Mouse (Mus musculus) 3T3-L1 (cell line): ENCODE measurements around the gene Snrnp70.

ENCODE experiments used
- DNase-seq: peaks from one replicate; pipeline ENCODE4 v3.0.0-alpha.2; 2015; ENCODE audit warnings: low read depth, low spot score

The Snrnp70 gene

DNA sequence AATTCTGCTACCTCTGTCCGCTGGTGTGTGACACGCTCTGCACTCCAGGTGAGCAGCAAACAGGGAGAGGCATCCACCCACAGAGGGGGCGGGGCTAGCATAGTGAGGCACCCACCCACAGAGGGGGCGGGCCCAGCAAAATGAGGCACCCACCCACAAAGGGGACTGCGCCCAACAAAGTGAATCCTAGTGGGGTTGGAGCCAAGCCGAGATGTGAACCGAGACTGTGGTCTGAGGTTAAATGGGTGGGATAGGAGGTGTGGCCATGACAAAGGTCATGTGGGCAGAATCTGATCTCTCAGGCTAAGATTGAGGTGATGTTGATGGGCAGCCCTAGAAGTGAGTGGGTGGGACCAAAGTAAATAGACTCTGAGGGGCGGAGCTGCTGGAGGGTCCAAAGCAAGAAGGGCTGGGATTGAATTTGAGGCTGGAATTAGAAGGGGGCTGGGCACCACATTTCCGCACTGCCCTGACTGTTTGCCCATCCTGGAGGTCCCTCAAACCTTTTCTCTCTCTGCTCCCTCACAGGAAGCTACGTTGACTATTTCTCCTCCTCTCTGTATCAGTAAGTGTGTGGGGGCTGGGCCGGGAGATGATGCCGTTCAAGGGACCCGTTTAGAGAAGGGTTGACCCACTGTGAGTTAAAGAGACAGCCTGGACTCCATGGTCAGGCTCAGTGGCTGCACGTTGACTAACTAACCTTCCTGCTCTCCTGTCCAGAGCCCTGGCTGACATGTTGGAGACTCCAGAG is 57.2 kb downstream of the Snrnp70 start:
- no peak for DNase-seq

DNA sequence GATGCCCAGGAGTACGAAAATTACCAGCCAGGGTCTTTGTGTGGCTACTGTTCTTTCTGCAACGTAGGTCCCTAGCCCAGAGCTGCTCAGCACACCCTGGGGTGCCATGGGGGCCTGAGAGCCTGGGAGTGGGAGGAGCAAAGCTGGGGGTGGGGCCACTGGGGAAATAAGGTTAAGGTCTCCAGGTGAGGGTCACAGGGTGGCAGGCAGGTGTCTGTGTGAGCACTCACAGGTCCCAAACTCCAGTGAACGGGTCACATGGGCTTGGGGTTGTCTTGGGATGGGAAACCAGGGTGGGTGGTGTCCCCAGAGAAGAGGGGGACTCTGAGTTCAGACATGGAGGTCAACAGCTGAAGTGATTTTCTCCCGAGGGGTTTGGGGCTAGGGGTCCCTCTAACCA is 58.1 kb downstream of the Snrnp70 start:
- DNase-seq = no peak

GRCm38 (mm10) chr7:45336319-45336718 is 59.2 kb downstream of the Snrnp70 start:
- no peak for DNase-seq

DNA sequence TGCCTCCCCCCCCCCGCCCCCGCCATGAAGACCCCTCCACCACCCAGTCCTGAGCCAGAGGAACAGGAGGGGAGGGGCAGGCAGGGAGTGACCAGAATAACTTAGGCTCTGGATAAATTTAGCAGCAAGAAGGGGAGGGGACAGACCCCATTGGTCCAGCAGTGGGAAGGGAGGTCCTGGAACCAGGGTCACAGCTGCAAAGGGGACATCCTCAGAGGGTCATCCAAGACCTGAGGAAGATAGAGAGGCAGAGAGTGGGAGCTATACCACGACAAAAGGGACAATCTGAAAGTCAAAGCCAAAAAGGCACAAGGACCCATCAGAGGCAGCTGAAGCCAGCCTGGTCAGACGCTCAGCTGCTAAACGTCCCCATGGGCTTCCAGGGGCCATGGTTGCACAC is 60.5 kb downstream of the Snrnp70 start, which contains the start of gene Hrc:
TSS of gene Hrc (plus strand) at position 235 of the 400 bp plus-strand sequence.
- no peak for DNase-seq

GRCm38 (mm10) chr7:45334605-45335004 is 60.9 kb downstream of the Snrnp70 start:
- DNase-seq = no peak

GRCm38 (mm10) chr7:45333431-45333982 is 62.0 kb downstream of the Snrnp70 start, which contains the start of gene Trpm4:
TSS of gene Trpm4 (minus strand) at chr7:45333780.
- peak; percentile 68 for DNase-seq

GRCm38 (mm10) chr7:45332685-45333425 is 62.7 kb downstream of the Snrnp70 start:
- DNase-seq = peak; percentile 57

GRCm38 (mm10) chr7:45331502-45331901 is 64.0 kb downstream of the Snrnp70 start:
- DNase-seq = no peak

DNA sequence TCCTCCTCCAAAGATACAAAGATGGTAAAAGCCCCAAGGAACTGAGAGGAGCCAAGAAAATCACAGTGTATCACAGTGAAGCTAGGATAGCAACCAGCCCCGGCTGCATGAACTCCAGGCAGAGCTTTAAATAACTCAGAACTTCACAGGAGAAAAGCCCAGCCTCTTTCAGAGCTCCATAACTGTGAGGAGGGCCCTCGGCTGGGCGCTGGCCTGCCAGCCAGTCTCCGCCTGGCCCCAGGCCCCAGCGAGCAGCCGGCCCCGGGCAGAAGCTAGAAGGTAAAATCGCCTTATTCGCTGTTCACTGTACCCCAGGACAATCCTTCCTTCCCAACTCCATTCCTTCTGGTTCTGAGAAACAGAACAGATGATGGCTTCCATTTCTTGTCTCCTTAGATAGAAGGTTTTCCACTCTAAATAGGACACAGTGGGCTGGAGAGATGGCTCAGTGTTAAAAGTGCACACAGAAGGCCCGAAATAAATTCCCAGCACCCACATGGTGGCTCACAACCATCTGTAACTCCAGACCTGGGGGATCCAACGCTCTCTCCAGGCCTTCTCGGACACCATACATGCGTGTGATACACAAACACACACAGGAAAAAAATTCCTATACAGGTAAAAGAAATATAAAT is 66.6 kb downstream of the Snrnp70 start:
- no peak for DNase-seq
